7 mouse cellular contexts compared by ENCODE assay signal in the genomic region with DNA sequence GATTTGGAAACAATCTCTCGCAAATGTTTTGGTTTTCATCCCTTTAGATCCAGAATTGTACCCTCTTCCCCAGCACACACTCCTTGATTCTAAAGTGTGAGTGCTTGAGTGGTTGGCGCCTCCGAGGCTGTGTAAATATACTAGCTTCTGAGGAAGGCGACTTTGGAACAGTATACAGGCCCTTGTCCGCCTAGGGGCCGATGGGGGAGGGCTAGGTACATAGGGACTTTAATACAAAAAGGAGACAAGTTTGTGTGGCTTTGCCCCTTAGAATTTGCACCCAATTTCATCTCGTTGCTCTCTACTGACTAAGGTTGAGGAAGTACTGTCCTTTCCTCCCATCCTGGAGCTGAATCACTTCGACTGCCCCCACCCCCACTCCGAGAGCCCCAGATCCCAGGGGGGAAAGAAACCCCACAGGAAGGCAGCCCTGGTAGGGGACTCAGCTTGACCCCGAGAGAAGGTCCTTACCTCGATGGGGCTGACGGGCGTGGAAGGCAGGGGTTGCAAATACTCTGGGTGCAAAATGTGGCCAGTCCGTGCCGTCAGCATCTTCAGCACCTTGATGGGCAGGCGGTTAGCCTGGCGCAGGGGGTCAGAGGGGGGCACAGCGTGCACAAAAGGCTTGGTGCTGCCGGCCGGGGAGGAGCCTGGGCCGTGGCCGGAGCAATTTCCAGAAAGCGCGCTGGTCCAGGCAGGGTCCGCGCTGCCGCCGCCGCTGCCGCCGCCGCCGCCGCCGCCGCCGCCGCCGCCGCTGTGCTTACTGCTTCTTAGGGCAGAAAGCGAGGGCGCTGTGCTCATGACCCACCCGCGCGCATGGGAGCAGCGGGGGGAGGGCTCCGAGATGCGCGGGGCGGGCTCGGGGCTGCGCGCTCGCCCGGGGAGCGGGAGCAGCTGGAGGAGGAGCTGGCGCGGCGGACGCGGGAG. TPM values are rescaled to one million over a fixed set of nuclear protein-coding genes. Genes with fewer than 3 reads are reported as not detected.
DNase-seq lines count a peak whose midpoint lies in the region; ATAC-seq and TF ChIP-seq lines count a peak whose summit lies in the region.

No protein-coding gene starts in this region.

- no peak for TF ChIP-seq POLR2A in spleen, adult 2 months (IDR thresholded peaks at IDR 0.05; ENCODE audit: low read depth, low read length)

- no peaks in the 10 kb centered on the region for H3K9me3 ChIP-seq in heart, postnatal 0 days (replicated peaks; ENCODE audit: control insufficient read depth, low read length)
- H3K9me3 ChIP-seq in midbrain, embryonic 12.5 days = no peaks in the 10 kb centered on the region

- peak overlapping the region; percentile 57 for H3K9ac ChIP-seq in heart, postnatal 0 days (replicated peaks; ENCODE audit: low read depth, low read length)
- H3K9ac ChIP-seq in midbrain, embryonic 12.5 days (replicated peaks) = peak overlapping the region; percentile 92

- peak overlapping the region; percentile 45; the same call in 1 of the 2 replicates for H3K27ac ChIP-seq in spleen, adult 2 months (ENCODE audit: insufficient read depth, low read length)
- H3K27ac ChIP-seq in heart, postnatal 0 days (ENCODE audit: low read depth) = peak overlapping the region; percentile 78
- H3K27ac ChIP-seq in midbrain, embryonic 12.5 days (replicated peaks) = peak overlapping the region; percentile 98

- peak overlapping the region; percentile 50 for H3K4me3 ChIP-seq in spleen, adult 2 months (ENCODE audit: extremely low read depth, insufficient read depth, insufficient read length)
- H3K4me3 ChIP-seq in heart, postnatal 0 days (ENCODE audit: low read depth, low read length) = peak overlapping the region; percentile 72
- H3K4me3 ChIP-seq in midbrain, embryonic 12.5 days = peak overlapping the region; percentile 90

- no peak for TF ChIP-seq CTCF in spleen, adult 2 months (IDR thresholded peaks at IDR 0.05; ENCODE audit: extremely low read depth, insufficient read depth, insufficient read length, insufficient replicate concordance)
- no peak for TF ChIP-seq CTCF in heart, postnatal 0 days (IDR thresholded peaks at IDR 0.05; ENCODE audit: low read depth)

- peaks cover 7% of the 10 kb centered on the region; the same call in 1 of the 2 replicates for H3K4me1 ChIP-seq in spleen, adult 2 months (ENCODE audit: control insufficient read depth, insufficient read depth, insufficient read length)
- H3K4me1 ChIP-seq in heart, postnatal 0 days (ENCODE audit: control insufficient read depth, insufficient read depth) = peaks cover 12% of the 10 kb centered on the region; the same call in 1 of the 2 replicates
- H3K4me1 ChIP-seq in midbrain, embryonic 12.5 days = peaks cover 67% of the 10 kb centered on the region

- H3K36me3 ChIP-seq in spleen, adult 2 months (ENCODE audit: control insufficient read depth, insufficient read depth, low read length) = 0 out of 2 replicates have a peak, but pooled peaks cover 2% of the 10 kb centered on the region
- H3K36me3 ChIP-seq in heart, postnatal 0 days (replicated peaks; ENCODE audit: control insufficient read depth, insufficient read depth, low read length) = no peaks in the 10 kb centered on the region
- H3K36me3 ChIP-seq in midbrain, embryonic 12.5 days = 0 out of 2 replicates have a peak, but pooled peaks cover 6% of the 10 kb centered on the region

- no peak for DNase-seq in spleen, adult 2 months (ENCODE audit: low read depth in 1 of 2, low spot score in 2 of 2)
- no peak for DNase-seq in spleen, adult 12 weeks (ENCODE audit: low spot score)
- DNase-seq in cerebellum, postnatal 25 days = peak; percentile 16 to 52
- DNase-seq in heart, postnatal 0 days (ENCODE audit: low spot score) = no peak
- peak; percentile 74 to 86 for DNase-seq in kidney, postnatal 4 days
- DNase-seq in urinary bladder, adult 2 months (ENCODE audit: low spot score) = peak; percentile 54

- H3K27me3 ChIP-seq in spleen, adult 2 months (ENCODE audit: control insufficient read depth, insufficient read depth, low read length) = peaks cover 42% of the 10 kb centered on the region
- H3K27me3 ChIP-seq in heart, postnatal 0 days (ENCODE audit: control insufficient read depth, insufficient read depth, low read length) = peaks cover 80% of the 10 kb centered on the region
- peaks cover 15% of the 10 kb centered on the region for H3K27me3 ChIP-seq in midbrain, embryonic 12.5 days

- 0 out of 2 replicates have a peak, but pooled peaks have one; percentile 4 for ATAC-seq in heart, postnatal 0 days (ENCODE audit: insufficient read depth, low read depth)
- peak; percentile 2 for ATAC-seq in midbrain, embryonic 12.5 days (ENCODE audit: low FRiP score, low read depth)

- 2% methylated on average over 44 of the region's 61 CpGs for WGBS in spleen, adult 2 months
- under 1% methylated on average over 47 of the region's 61 CpGs for WGBS in heart, postnatal 0 days
- WGBS in midbrain, embryonic 12.5 days = 1% methylated on average over 44 of the region's 61 CpGs

- H3K4me2 ChIP-seq in heart, postnatal 0 days (ENCODE audit: low read depth, low read length) = peak overlapping the region; percentile 86
- peak overlapping the region; percentile 89 for H3K4me2 ChIP-seq in midbrain, embryonic 12.5 days (replicated peaks)

- no peak for TF ChIP-seq EP300 in heart, postnatal 0 days (IDR thresholded peaks at IDR 0.05; ENCODE audit: low read depth)

RNA-seq across cellular contexts. Expression of a gene that starts 2.4 kb away (rescaled TPM):
- 8.8 and 13.9 TPM in 2 replicates for polyA plus RNA-seq in spleen, adult 2 months (2012; rRNA removed)
- total RNA-seq in heart, postnatal 0 days (2014; rRNA removed; ENCODE audit: low replicate concordance) = 1.8 and 3.5 TPM in 2 replicates
- polyA plus RNA-seq in heart, postnatal 0 days (2015; fragmentation: Nextera tagmentation; extraction: Ambion mirVana) = 0.61 and 0.84 TPM in 2 replicates
- polyA plus RNA-seq in midbrain, embryonic 12.5 days (2016; fragmentation: Nextera tagmentation; extraction: Ambion mirVana) = 19.4 and 22.4 TPM in 2 replicates
- 14.3 and 26.0 TPM in 2 replicates for polyA plus RNA-seq in urinary bladder, adult 2 months (2012; rRNA removed)

RNA-seq across cellular contexts. Expression of a gene that starts 32.5 kb away (rescaled TPM):
- polyA plus RNA-seq in spleen, adult 2 months (2012; rRNA removed) = 0.37 and 0.68 TPM in 2 replicates
- total RNA-seq in heart, postnatal 0 days (2014; rRNA removed; ENCODE audit: low replicate concordance) = 0.38 TPM in 1 of 2 replicates, not detected in the other
- 0.54 and 0.82 TPM in 2 replicates for polyA plus RNA-seq in heart, postnatal 0 days (2015; fragmentation: Nextera tagmentation; extraction: Ambion mirVana)
- polyA plus RNA-seq in midbrain, embryonic 12.5 days (2016; fragmentation: Nextera tagmentation; extraction: Ambion mirVana) = 0.52 TPM in 1 of 2 replicates, not detected in the other
- polyA plus RNA-seq in urinary bladder, adult 2 months (2012; rRNA removed) = 0.74 and 1.3 TPM in 2 replicates

Comparison
In these comparisons a context has a peak if more than half of its experiments do, and no peak if none do; other contexts are left out.
1. DNase-seq: peak in cerebellum, postnatal 25 days (2 of 2), kidney, postnatal 4 days (2 of 2) and urinary bladder, adult 2 months (single experiment); none in spleen, adult 2 months (0 of 2), spleen, adult 12 weeks (single experiment) and heart, postnatal 0 days (single experiment).
2. H3K27ac ChIP-seq: peak in every context shown above with its lines; median percentile 98 in midbrain, embryonic 12.5 days; 78 in heart, postnatal 0 days; 45 in spleen, adult 2 months.
3. Peak in every context shown above with its lines, with median percentiles within 50 percentile points of each other: H3K4me3 ChIP-seq.